13 mouse cellular contexts compared by ENCODE assay signal in genomic region chr4:126197485-126197884, GRCm38 (mm10). TPM values are rescaled to one million over a fixed set of nuclear protein-coding genes. Genes with fewer than 3 reads are reported as not detected.
A peak's percentile ranks its signal among the peaks of the same experiment; 100 is the strongest.
DNase-seq lines count a peak whose midpoint lies in the region; ATAC-seq and TF ChIP-seq lines count a peak whose summit lies in the region.
"Had no signal": no experiment of that assay in that cellular context is flagged by ENCODE, and none has a peak within 500 bp of the region (broad histone marks: within the 10 kb centered on the region; RNA-seq: fewer than 3 reads in every experiment).

No protein-coding gene starts in this region.

- no peak for TF ChIP-seq CTCF in heart, adult 2 months (IDR thresholded peaks at IDR 0.05)

- DNase-seq in heart, adult 2 months, result peak in 1 of 2 experiments; percentile 23
- DNase-seq in heart, postnatal 36 days, result no peak
- peak; percentile 19 for DNase-seq in retina, postnatal 1 day
- no peak for DNase-seq in retina, embryonic 14.5 days (ENCODE audit: low spot score)
- peak; percentile 31 to 56 for DNase-seq in kidney, postnatal 36 days
- no peak for DNase-seq in forebrain, embryonic 14.5 days (ENCODE audit: low spot score)
- no peak for DNase-seq in right cerebral cortex, adult 2 months (ENCODE audit: low spot score in 2 of 2)
- DNase-seq: gastrocnemius, postnatal 14 days had no signal

- ATAC-seq in forebrain, embryonic 14.5 days, result no peak
- ATAC-seq: intestine, embryonic 16.5 days had no signal

- no peak for TF ChIP-seq EP300 in heart, adult 2 months (IDR thresholded peaks at IDR 0.05; ENCODE audit: insufficient read depth, low read depth, low read length)

- no peak overlapping the region for H3K4me2 ChIP-seq in forebrain, embryonic 14.5 days (ENCODE audit: low read length)

- H3K9me3 ChIP-seq in forebrain, embryonic 14.5 days (replicated peaks; ENCODE audit: control insufficient read depth, low read length), result no peaks in the 10 kb centered on the region
- H3K9me3 ChIP-seq: G1E had no signal

- H3K9ac ChIP-seq in heart, adult 2 months (ENCODE audit: low read depth, low read length), result no peak overlapping the region
- H3K9ac ChIP-seq in forebrain, embryonic 14.5 days (ENCODE audit: low read length), result no peak overlapping the region

- WGBS in heart, adult 2 months, result 15% methylated on average over 3 of the region's 3 CpGs
- 82% methylated on average over 3 of the region's 3 CpGs for WGBS in forebrain, embryonic 14.5 days

- no peaks in the 10 kb centered on the region for H3K27me3 ChIP-seq in heart, adult 2 months (ENCODE audit: control insufficient read depth, insufficient read depth, low read length)
- H3K27me3 ChIP-seq in forebrain, embryonic 14.5 days (replicated peaks; ENCODE audit: control insufficient read depth, insufficient read depth, low read length), result no peaks in the 10 kb centered on the region

- H3K36me3 ChIP-seq in heart, adult 2 months (ENCODE audit: control insufficient read depth, insufficient read depth, low read length), result peaks cover 53% of the 10 kb centered on the region
- peaks cover 25% of the 10 kb centered on the region for H3K36me3 ChIP-seq in forebrain, embryonic 14.5 days (ENCODE audit: control insufficient read depth, insufficient read depth, low read length)

- peaks cover 4% of the 10 kb centered on the region for H3K79me2 ChIP-seq in heart, adult 2 months (replicated peaks; ENCODE audit: control insufficient read depth, insufficient read depth, low read length)

- H3K27ac ChIP-seq in heart, adult 2 months, result peak overlapping the region; percentile 20
- H3K27ac ChIP-seq in forebrain, embryonic 14.5 days (ENCODE audit: low read depth, low read length), result no peak overlapping the region
- H3K27ac ChIP-seq: macrophage; stomach, postnatal 0 days had no signal

- intact Hi-C loops in heart, adult 2 months (cut with DNase I), result no loop called here
- intact Hi-C loops in heart, postnatal 36 days (cut with DNase I), result no loop called here

- TF ChIP-seq POLR2A in heart, adult 2 months (IDR thresholded peaks at IDR 0.05; ENCODE audit: insufficient read depth, low read depth, low read length), result no peak

- no peak overlapping the region for H3K4me3 ChIP-seq in heart, adult 2 months
- no peak overlapping the region for H3K4me3 ChIP-seq in forebrain, embryonic 14.5 days (ENCODE audit: low read depth, low read length)
- H3K4me3 ChIP-seq: erythroblast, embryonic 14.5 days had no signal

- H3K4me1 ChIP-seq in heart, adult 2 months (ENCODE audit: control insufficient read depth, insufficient read depth, low read length), result peaks cover 18% of the 10 kb centered on the region
- peaks cover 17% of the 10 kb centered on the region for H3K4me1 ChIP-seq in forebrain, embryonic 14.5 days (ENCODE audit: control insufficient read depth, insufficient read depth, low read length)

RNA-seq across cellular contexts. Expression of gene Thrap3, which starts 5.1 kb away (rescaled TPM):
- 100 to 1,000 TPM; 100 to 118 TPM for total RNA-seq in heart, adult 2 months (2021)
- polyA plus RNA-seq in heart, adult 2 months (2012; rRNA removed), result 37.9 and 61.4 TPM in 2 replicates
- 100 to 1,000 TPM; 119 to 123 TPM for total RNA-seq in heart, postnatal 36 days (2021)
- polyA plus RNA-seq in forebrain, embryonic 14.5 days (2014; fragmentation: Nextera tagmentation; extraction: Ambion mirVana), result 128 and 152 TPM in 2 replicates

RNA-seq across cellular contexts. Expression of gene Sh3d21, which starts 34.2 kb away (rescaled TPM):
- 1 to 10 TPM; 1.5 to 2.7 TPM for total RNA-seq in heart, adult 2 months (2021)
- polyA plus RNA-seq in heart, adult 2 months (2012; rRNA removed), result 1.9 and 2.0 TPM in 2 replicates
- total RNA-seq in heart, postnatal 36 days (2021), result 1 to 10 TPM; 2.4 to 3.6 TPM
- polyA plus RNA-seq in forebrain, embryonic 14.5 days (2014; fragmentation: Nextera tagmentation; extraction: Ambion mirVana), result 1.1 TPM in 2 replicates

RNA-seq across cellular contexts. Expression of gene Eva1b, which starts 49.9 kb away (rescaled TPM):
- total RNA-seq in heart, adult 2 months (2021), result 10 to 100 TPM in 1 of 2 experiments, 1 to 10 TPM in 1; 9.5 to 11.9 TPM
- polyA plus RNA-seq in heart, adult 2 months (2012; rRNA removed), result 15.2 and 19.7 TPM in 2 replicates
- 10 to 100 TPM; 15.7 to 16.2 TPM for total RNA-seq in heart, postnatal 36 days (2021)
- polyA plus RNA-seq in forebrain, embryonic 14.5 days (2014; fragmentation: Nextera tagmentation; extraction: Ambion mirVana), result 13.4 and 14.2 TPM in 2 replicates

RNA-seq across cellular contexts. Expression of gene Map7d1, which starts 58.7 kb away (rescaled TPM):
- 100 to 1,000 TPM; 253 to 267 TPM for total RNA-seq in heart, adult 2 months (2021)
- polyA plus RNA-seq in heart, adult 2 months (2012; rRNA removed), result 149 and 161 TPM in 2 replicates
- total RNA-seq in heart, postnatal 36 days (2021), result 100 to 1,000 TPM; 248 to 259 TPM
- polyA plus RNA-seq in forebrain, embryonic 14.5 days (2014; fragmentation: Nextera tagmentation; extraction: Ambion mirVana), result 54.8 and 67.8 TPM in 2 replicates

Comparison
In these comparisons a context has a peak if more than half of its experiments do, and no peak if none do; other contexts are left out.
1. DNase-seq: peak in retina, postnatal 1 day (single experiment) and kidney, postnatal 36 days (2 of 2); none in heart, postnatal 36 days (0 of 2), retina, embryonic 14.5 days (single experiment), forebrain, embryonic 14.5 days (single experiment) and right cerebral cortex, adult 2 months (0 of 2).